Mouse (Mus musculus) heart, embryonic 15.5 days (tissue): ENCODE data around the gene Wipi2. TPM values are rescaled to one million over a fixed set of nuclear protein-coding genes. Genes with fewer than 3 reads are reported as not detected.

Experiments used
- ATAC-seq: fragments of 200-750 bp; cut with Nextera tagmentation; replicated peaks from 2 replicates; pipeline ENCODE4 v1.8.0; 2017; ENCODE audit warnings: low read depth, moderate TSS enrichment; ENCODE audit not compliant: insufficient number of reproducible peaks, insufficient read depth, low FRiP score
- H3K27ac ChIP-seq: fragments of 300-500 bp; sonication (generic); 2 replicates; pipeline ENCODE4 v1.5.1; 2015; ENCODE audit warnings: mild to moderate bottlenecking, inconsistent platforms
- H3K27me3 ChIP-seq: fragments of 300-500 bp; sonication (generic); 2 replicates; pipeline ENCODE4 v1.6.1; 2015; ENCODE audit warnings: inconsistent platforms
- H3K36me3 ChIP-seq: fragments of 300-500 bp; sonication (generic); 2 replicates; pipeline ENCODE4 v1.6.1; 2015; ENCODE audit warnings: mild to moderate bottlenecking, inconsistent platforms
- H3K4me1 ChIP-seq: fragments of 300-500 bp; sonication (generic); replicated peaks from 2 replicates; pipeline ENCODE4 v1.6.1; 2015; ENCODE audit warnings: inconsistent platforms
- H3K4me2 ChIP-seq: fragments of 300-500 bp; sonication (generic); 2 replicates; pipeline ENCODE4 v1.6.1; 2015; ENCODE audit warnings: inconsistent platforms, mild to moderate bottlenecking, moderate library complexity
- H3K4me3 ChIP-seq: fragments of 300-500 bp; sonication (generic); 2 replicates; pipeline ENCODE4 v1.5.1; 2015; ENCODE audit warnings: mild to moderate bottlenecking, inconsistent platforms
- H3K9ac ChIP-seq: fragments of 300-500 bp; sonication (generic); 2 replicates; pipeline ENCODE4 v1.6.1; 2015; ENCODE audit warnings: mild to moderate bottlenecking, inconsistent platforms
- H3K9me3 ChIP-seq: fragments of 300-500 bp; sonication (generic); replicated peaks from 2 replicates; pipeline ENCODE4 v1.6.1; 2016; ENCODE audit warnings: inconsistent platforms
- WGBS: fragments of 180-500 bp; shearing (Covaris S2); methylation state at CpG from one replicate; pipeline ENCODE4 v1.1.7; 2015; ENCODE audit warnings: mixed read lengths; 5-methylcytosine and 5-hydroxymethylcytosine counted together
- polyA plus RNA-seq: library from polyadenylated mRNA; unstranded; fragments of >200 nt; fragmentation: Nextera tagmentation; extraction: Ambion mirVana; gene quantifications from 2 replicates; pipeline ENCODE4 v1.2.1, GENCODE M21; 2015

The Wipi2 gene
- polyA plus RNA-seq, 1 experiment from 2014 or later = 23.9 TPM

GRCm38 (mm10) chr5:142608989-142609325 is 18.5 kb upstream of the Wipi2 start:
- Histone ChIP-seq H3K36me3 (no peaks in the 10 kb centered on the region), H3K27me3 (peaks cover 51% of the 10 kb centered on the region), H3K4me1 (peaks cover 6% of the 10 kb centered on the region), H3K4me2 (peak overlapping the region; percentile 75), H3K9me3 (no peaks in the 10 kb centered on the region), H3K4me3 (peak overlapping the region; percentile 44), H3K9ac (peak overlapping the region; percentile 33; the same call in 1 of the 2 replicates), H3K27ac (no peak overlapping the region)
- 7% methylated on average over 4 of the region's 4 CpGs for WGBS
- ATAC-seq = no peak

- Histone ChIP-seq H3K4me3 (no peak overlapping the region), H3K27ac (no peak overlapping the region), H3K4me1 (peaks cover 6% of the 10 kb centered on the region), H3K9ac (no peak overlapping the region), H3K36me3 (no peaks in the 10 kb centered on the region), H3K9me3 (no peaks in the 10 kb centered on the region), H3K27me3 (peaks cover 48% of the 10 kb centered on the region), H3K4me2 (no peak overlapping the region)
- no peak for ATAC-seq
- 74% methylated on average over 4 of the region's 4 CpGs for WGBS
These were observed 17.1 kb upstream of the Wipi2 start for GRCm38 (mm10) chr5:142610362-142610761.

- Histone ChIP-seq H3K36me3 (no peaks in the 10 kb centered on the region), H3K9me3 (no peaks in the 10 kb centered on the region), H3K4me1 (no peaks in the 10 kb centered on the region), H3K4me3 (no peak overlapping the region), H3K9ac (no peak overlapping the region), H3K4me2 (no peak overlapping the region), H3K27ac (no peak overlapping the region), H3K27me3 (peaks cover 14% of the 10 kb centered on the region)
- ATAC-seq = no peak
- 61% methylated on average over 3 of the region's 3 CpGs for WGBS
These were observed 13.0 kb upstream of the Wipi2 start for GRCm38 (mm10) chr5:142614513-142614912.

GRCm38 (mm10) chr5:142615638-142616037 is 11.9 kb upstream of the Wipi2 start:
- WGBS = 74% methylated on average over 4 of the region's 4 CpGs
- ATAC-seq = no peak

GRCm38 (mm10) chr5:142616326-142616725 is 11.2 kb upstream of the Wipi2 start:
- WGBS = 39% methylated on average over 6 of the region's 6 CpGs
- no peak for ATAC-seq

More at GRCm38 (mm10) chr5:142615638-142616037, 11.9 kb upstream of the Wipi2 start:
- no peaks in the 10 kb centered on the region for H3K9me3 ChIP-seq
- no peak overlapping the region for H3K9ac ChIP-seq
- no peak overlapping the region for H3K4me3 ChIP-seq
- no peaks in the 10 kb centered on the region for H3K4me1 ChIP-seq
- H3K36me3 ChIP-seq = no peaks in the 10 kb centered on the region
- no peak overlapping the region for H3K27ac ChIP-seq
- H3K27me3 ChIP-seq = 0 out of 2 replicates have a peak, but pooled peaks cover 2% of the 10 kb centered on the region
- H3K4me2 ChIP-seq = no peak overlapping the region

GRCm38 (mm10) chr5:142619866-142620265 is 7.6 kb upstream of the Wipi2 start:
- Histone ChIP-seq H3K27me3 (no peaks in the 10 kb centered on the region), H3K27ac (no peak overlapping the region), H3K36me3 (no peaks in the 10 kb centered on the region), H3K4me2 (no peak overlapping the region), H3K4me1 (no peaks in the 10 kb centered on the region), H3K9me3 (no peaks in the 10 kb centered on the region), H3K9ac (no peak overlapping the region), H3K4me3 (no peak overlapping the region)
- 10% methylated on average over 5 of the region's 5 CpGs for WGBS
- no peak for ATAC-seq

More at GRCm38 (mm10) chr5:142616326-142616725, 11.2 kb upstream of the Wipi2 start:
- no peaks in the 10 kb centered on the region for H3K27me3 ChIP-seq
- no peak overlapping the region for H3K9ac ChIP-seq
- no peaks in the 10 kb centered on the region for H3K4me1 ChIP-seq
- H3K4me2 ChIP-seq = no peak overlapping the region
- H3K9me3 ChIP-seq = no peaks in the 10 kb centered on the region
- no peak overlapping the region for H3K4me3 ChIP-seq
- H3K36me3 ChIP-seq = no peaks in the 10 kb centered on the region
- no peak overlapping the region for H3K27ac ChIP-seq

GRCm38 (mm10) chr5:142621421-142621820 is 6.1 kb upstream of the Wipi2 start:
- Histone ChIP-seq H3K27ac (no peak overlapping the region), H3K4me1 (no peaks in the 10 kb centered on the region), H3K9me3 (no peaks in the 10 kb centered on the region), H3K36me3 (no peaks in the 10 kb centered on the region), H3K9ac (no peak overlapping the region), H3K27me3 (no peaks in the 10 kb centered on the region), H3K4me3 (no peak overlapping the region), H3K4me2 (no peak overlapping the region)
- 70% methylated on average over 2 of the region's 2 CpGs for WGBS
- no peak for ATAC-seq

GRCm38 (mm10) chr5:142622134-142622533 is 5.4 kb upstream of the Wipi2 start:
- no peak overlapping the region for H3K9ac ChIP-seq
- 46% methylated on average over 1 of the region's 1 CpGs for WGBS

GRCm38 (mm10) chr5:142623080-142623479 is 4.4 kb upstream of the Wipi2 start:
- ATAC-seq = no peak
- no peak overlapping the region for H3K4me2 ChIP-seq

More at GRCm38 (mm10) chr5:142622134-142622533, 5.4 kb upstream of the Wipi2 start:
- no peaks in the 10 kb centered on the region for H3K4me1 ChIP-seq
- ATAC-seq = no peak
- H3K4me3 ChIP-seq = no peak overlapping the region
- no peaks in the 10 kb centered on the region for H3K27me3 ChIP-seq
- no peak overlapping the region for H3K27ac ChIP-seq
- H3K9me3 ChIP-seq = no peaks in the 10 kb centered on the region
- no peak overlapping the region for H3K4me2 ChIP-seq
- no peaks in the 10 kb centered on the region for H3K36me3 ChIP-seq

GRCm38 (mm10) chr5:142628726-142629662 is 1.5 kb downstream of the Wipi2 start:
- H3K9ac ChIP-seq = peak overlapping the region; percentile 92
- peak overlapping the region; percentile 85 for H3K27ac ChIP-seq
- H3K9me3 ChIP-seq = no peaks in the 10 kb centered on the region
- peaks cover 7% of the 10 kb centered on the region; the same call in 1 of the 2 replicates for H3K36me3 ChIP-seq
- peak overlapping the region; percentile 92 for H3K4me3 ChIP-seq
- no peaks in the 10 kb centered on the region for H3K27me3 ChIP-seq
- H3K4me2 ChIP-seq = peak overlapping the region; percentile 77
- peaks cover 13% of the 10 kb centered on the region for H3K4me1 ChIP-seq
- WGBS = under 1% methylated on average over 69 of the region's 69 CpGs
- peak; percentile 98 for ATAC-seq

More at GRCm38 (mm10) chr5:142623080-142623479, 4.4 kb upstream of the Wipi2 start:
- Histone ChIP-seq H3K27ac (no peak overlapping the region), H3K4me1 (no peaks in the 10 kb centered on the region), H3K9me3 (no peaks in the 10 kb centered on the region), H3K4me3 (no peak overlapping the region), H3K9ac (no peak overlapping the region), H3K36me3 (no peaks in the 10 kb centered on the region), H3K27me3 (no peaks in the 10 kb centered on the region)
- WGBS = 86% methylated on average over 7 of the region's 7 CpGs

- WGBS = under 1% methylated on average over 41 of the region's 41 CpGs
- Histone ChIP-seq H3K4me2 (peak overlapping the region; percentile 77), H3K4me3 (peak overlapping the region; percentile 92), H3K9ac (peak overlapping the region; percentile 92), H3K27ac (peak overlapping the region; percentile 85), H3K27me3 (no peaks in the 10 kb centered on the region), H3K9me3 (no peaks in the 10 kb centered on the region), H3K36me3 (peaks cover 7% of the 10 kb centered on the region; the same call in 1 of the 2 replicates), H3K4me1 (peaks cover 13% of the 10 kb centered on the region)
- peak; percentile 45; the same call in 1 of the 2 replicates for ATAC-seq
These were observed 2.1 kb downstream of the Wipi2 start for GRCm38 (mm10) chr5:142629663-142630025.
